Mouse (Mus musculus) left cerebral cortex, adult 11 months (tissue): ENCODE results near the gene Fndc3b.

Source experiments
- DNase-seq: peaks from one replicate; pipeline ENCODE4 v3.0.0; 2022; ENCODE audit warnings: low spot score

Fndc3b gene

GRCm38 (mm10) chr3:27710648-27711428 lies at the start of gene Fndc3b:
Fndc3b (minus strand) TSS chr3:27711307.
- peak; percentile 92 for DNase-seq

- no peak for DNase-seq
Observed at GRCm38 (mm10) chr3:27760278-27760677, 49.2 kb upstream of the Fndc3b start.

- no peak for DNase-seq
Observed at GRCm38 (mm10) chr3:27758976-27759375, 47.9 kb upstream of the Fndc3b start.

GRCm38 (mm10) chr3:27751657-27752056 lies 40.5 kb upstream of the Fndc3b start:
- no peak for DNase-seq

- no peak for DNase-seq
Observed at GRCm38 (mm10) chr3:27751156-27751555, 40.0 kb upstream of the Fndc3b start.

GRCm38 (mm10) chr3:27745651-27746050 lies 34.5 kb upstream of the Fndc3b start:
- no peak for DNase-seq

- DNase-seq, result no peak
Observed at GRCm38 (mm10) chr3:27744754-27745153, 33.6 kb upstream of the Fndc3b start.

- DNase-seq, result no peak
Observed at GRCm38 (mm10) chr3:27743271-27744145, 32.4 kb upstream of the Fndc3b start.

GRCm38 (mm10) chr3:27742124-27742523 lies 31.0 kb upstream of the Fndc3b start:
- no peak for DNase-seq

GRCm38 (mm10) chr3:27740136-27740535 lies 29.0 kb upstream of the Fndc3b start:
- no peak for DNase-seq

- no peak for DNase-seq
Observed at GRCm38 (mm10) chr3:27736180-27736579, 25.1 kb upstream of the Fndc3b start.

GRCm38 (mm10) chr3:27735113-27735512 lies 24.0 kb upstream of the Fndc3b start:
- DNase-seq, result no peak

GRCm38 (mm10) chr3:27728798-27729782 lies 18.0 kb upstream of the Fndc3b start:
- no peak for DNase-seq

- DNase-seq, result no peak
Observed at GRCm38 (mm10) chr3:27728176-27728575, 17.1 kb upstream of the Fndc3b start.

- no peak for DNase-seq
Observed at GRCm38 (mm10) chr3:27725752-27726151, 14.6 kb upstream of the Fndc3b start.

GRCm38 (mm10) chr3:27724208-27724607 lies 13.1 kb upstream of the Fndc3b start:
- DNase-seq, result no peak

- no peak for DNase-seq
Observed at GRCm38 (mm10) chr3:27718829-27719365, 7.8 kb upstream of the Fndc3b start.

- DNase-seq, result no peak
Observed at GRCm38 (mm10) chr3:27713971-27714370, 2.9 kb upstream of the Fndc3b start.

GRCm38 (mm10) chr3:27712421-27712820 lies 1.3 kb upstream of the Fndc3b start:
- no peak for DNase-seq

GRCm38 (mm10) chr3:27709906-27710647 lies 1.0 kb downstream of the Fndc3b start:
- DNase-seq, result no peak
